Mouse (Mus musculus): ENCODE measurements at regions not wholly inside any gene's neighbourhood (a gene's known extent, or its start where the extent isn't known, plus 50 kb on each side); places are given as distances from the start of the nearest gene placed in this dataset.
"Not testable (repeated sequence)": the region's sequence is repeated elsewhere in the genome, so short reads cannot be mapped to it uniquely, and the experiment has no call there.

DNA sequence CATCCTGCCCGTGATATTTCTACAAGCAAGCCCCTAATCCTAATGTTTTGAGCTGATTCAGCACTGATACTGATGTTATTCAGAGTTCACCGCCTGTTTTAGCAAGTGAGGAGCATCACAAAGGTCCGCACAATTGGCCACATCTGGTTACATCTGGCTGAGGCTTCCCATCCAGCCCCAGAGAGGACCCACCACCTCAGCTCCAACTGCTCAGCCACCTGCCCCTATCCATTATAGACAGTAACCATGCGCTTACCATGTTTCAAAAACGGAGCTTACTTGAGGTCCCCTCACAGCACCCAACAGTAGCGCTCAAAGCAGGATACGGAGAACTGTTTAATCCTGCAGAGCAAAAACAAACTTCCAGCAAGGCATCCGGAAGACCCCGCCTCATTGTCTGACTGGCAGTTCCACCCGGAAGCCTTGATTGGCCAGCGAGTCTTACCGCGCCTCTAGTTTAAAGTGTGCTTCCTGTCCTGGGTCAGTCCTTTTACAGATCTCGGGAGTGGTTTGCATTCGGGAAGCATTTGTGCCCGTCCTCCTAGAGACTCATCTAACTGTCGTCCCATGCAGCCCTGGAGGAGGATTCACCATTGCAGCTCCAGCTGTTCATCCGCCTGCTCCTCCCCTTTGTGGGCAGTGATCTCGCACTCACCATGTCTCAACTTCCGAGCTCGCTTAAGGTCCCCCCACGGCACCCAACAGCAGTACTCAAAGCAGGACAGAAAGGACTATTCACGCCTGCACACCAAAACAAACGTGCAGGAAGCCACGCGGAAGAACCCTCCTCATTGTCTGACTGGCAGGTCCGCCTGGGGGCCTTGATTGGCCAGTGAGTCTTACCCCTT lies 69.9 kb upstream of the Zfp825 start:
- intact Hi-C loops (cut with DNase I) = not testable (repeated sequence)

GRCm38 (mm10) chr13:74564331-74564727 lies 70.5 kb upstream of the Zfp825 start:
- intact Hi-C loops (cut with DNase I) = not testable (repeated sequence)

More for the DNA sequence above, 69.9 kb upstream of the Zfp825 start:
- DNase-seq = peak; percentile 55 to 62

GRCm38 (mm10) chr13:74569967-74570366 lies 69.4 kb upstream of the Erap1 start:
- intact Hi-C loops (cut with DNase I); DNase-seq: not testable (repeated sequence)

More at GRCm38 (mm10) chr13:74564331-74564727, 70.5 kb upstream of the Zfp825 start:
- not testable (repeated sequence) for DNase-seq
